Mouse (Mus musculus): ENCODE data around the gene Nfe2l1. TPM values are rescaled to one million over a fixed set of nuclear protein-coding genes. Genes with fewer than 3 reads are reported as not detected.

Nfe2l1 gene
- polyA plus RNA-seq, 1 experiment from 2014 or later, result 71.9 TPM

MicroRNAs within 50 kb of the gene (microRNA counts, 519-probe panel; counts per million panel counts)
- microRNA mmu-miR-152, result 7,172 counts per million, percentile 70 among the panel's probes with 10 or more counts

Small RNA genes within 50 kb of the gene (microRNA-seq; reads per million reads assigned to microRNA genes)
- gene Mir152, result 91.0 reads per million, percentile 49 among the genes with 10 or more reads in this experiment

Other genes with a start within 250 kb of the Nfe2l1 start
- 27.6 and 33.0 TPM in 2 replicates for gene Snx11, start 52.4 kb downstream of the Nfe2l1 start, polyA plus RNA-seq (2016; fragmentation: Nextera tagmentation; extraction: Ambion mirVana)
- 193 and 198 TPM in 2 replicates for gene Cbx1, start 40.8 kb downstream of the Nfe2l1 start, polyA plus RNA-seq (2016; fragmentation: Nextera tagmentation; extraction: Ambion mirVana)
- 44.9 and 46.1 TPM in 2 replicates for gene Copz2, start 19.9 kb upstream of the Nfe2l1 start, polyA plus RNA-seq (2016; fragmentation: Nextera tagmentation; extraction: Ambion mirVana)
- gene Cdk5rap3, start 86.5 kb upstream of the Nfe2l1 start, polyA plus RNA-seq (2016; fragmentation: Nextera tagmentation; extraction: Ambion mirVana), result 116 and 120 TPM in 2 replicates
- 0.04 and 0.05 TPM in 2 replicates for gene Prr15l, start 98.1 kb upstream of the Nfe2l1 start, polyA plus RNA-seq (2016; fragmentation: Nextera tagmentation; extraction: Ambion mirVana)
- gene Pnpo, start 114.0 kb upstream of the Nfe2l1 start, polyA plus RNA-seq (2016; fragmentation: Nextera tagmentation; extraction: Ambion mirVana), result 28.2 and 32.1 TPM in 2 replicates
- gene Sp2, start 153.0 kb upstream of the Nfe2l1 start, polyA plus RNA-seq (2016; fragmentation: Nextera tagmentation; extraction: Ambion mirVana), result 30.5 and 35.5 TPM in 2 replicates
- gene Sp6, start 183.4 kb upstream of the Nfe2l1 start, polyA plus RNA-seq (2016; fragmentation: Nextera tagmentation; extraction: Ambion mirVana), result 0.71 and 2.0 TPM in 2 replicates
- 39.5 and 42.2 TPM in 2 replicates for gene Scrn2, start 200.0 kb upstream of the Nfe2l1 start, polyA plus RNA-seq (2016; fragmentation: Nextera tagmentation; extraction: Ambion mirVana)
- gene Lrrc46, start 211.4 kb upstream of the Nfe2l1 start, polyA plus RNA-seq (2016; fragmentation: Nextera tagmentation; extraction: Ambion mirVana), result 3.0 and 3.1 TPM in 2 replicates
- 81.1 and 82.9 TPM in 2 replicates for gene Mrpl10, start 211.6 kb upstream of the Nfe2l1 start, polyA plus RNA-seq (2016; fragmentation: Nextera tagmentation; extraction: Ambion mirVana)
- gene Osbpl7, start 220.7 kb upstream of the Nfe2l1 start, polyA plus RNA-seq (2016; fragmentation: Nextera tagmentation; extraction: Ambion mirVana), result 8.4 and 9.8 TPM in 2 replicates

Measured in midbrain, embryonic 10.5 days (tissue).